Mouse (Mus musculus) hindbrain, postnatal 0 days (tissue): ENCODE measurements around the gene Fggy. TPM values are rescaled to one million over a fixed set of nuclear protein-coding genes. Genes with fewer than 3 reads are reported as not detected.

Source experiments
- ATAC-seq: fragments of 200-750 bp; cut with Nextera tagmentation; 2 replicates; pipeline ENCODE4 v1.8.0; 2017; ENCODE audit warnings: mild to moderate bottlenecking, moderate TSS enrichment, moderate library complexity
- DNase-seq: peaks from one replicate; pipeline ENCODE4 v3.0.0-alpha.2; 2015; ENCODE audit warnings: low spot score
- H3K27ac ChIP-seq: fragments of 300-500 bp; sonication (generic); 2 replicates; pipeline ENCODE4 v1.5.1; 2014; ENCODE audit warnings: mild to moderate bottlenecking
- H3K27me3 ChIP-seq: fragments of 300-500 bp; sonication (generic); 2 replicates; pipeline ENCODE4 v1.6.1; 2014; ENCODE audit warnings: low read length, mixed read lengths; ENCODE audit not compliant: insufficient read depth
- H3K36me3 ChIP-seq: fragments of 300-500 bp; sonication (generic); 2 replicates; pipeline ENCODE4 v1.6.1; 2014; ENCODE audit warnings: low read length, mixed read lengths; ENCODE audit not compliant: insufficient read depth
- H3K4me1 ChIP-seq: fragments of 300-500 bp; sonication (generic); 2 replicates; pipeline ENCODE4 v1.6.1; 2014; ENCODE audit warnings: antibody characterized with exemption, low read length, mixed read lengths; ENCODE audit not compliant: insufficient read depth
- H3K4me2 ChIP-seq: fragments of 300-500 bp; sonication (generic); 2 replicates; pipeline ENCODE4 v1.6.1; 2014; ENCODE audit warnings: low read depth, mild to moderate bottlenecking, low read length, moderate library complexity, mixed read lengths
- H3K4me3 ChIP-seq: fragments of 300-500 bp; sonication (generic); 2 replicates; pipeline ENCODE4 v1.5.1; 2014; ENCODE audit warnings: low read length
- H3K9ac ChIP-seq: fragments of 300-500 bp; sonication (generic); replicated peaks from 2 replicates; pipeline ENCODE4 v1.6.1; 2014; ENCODE audit warnings: mild to moderate bottlenecking, low read length, moderate library complexity, mixed read lengths
- H3K9me3 ChIP-seq: fragments of 300-500 bp; sonication (generic); 2 replicates; pipeline ENCODE4 v1.6.1; 2016; ENCODE audit warnings: low read length, mixed read lengths
- CTCF ChIP-seq: IDR thresholded peaks from 2 replicates; pipeline ENCODE4 v1.5.1; 2016; ENCODE audit warnings: antibody characterized with exemption, control low read depth, low read depth
- WGBS: fragments of 180-500 bp; shearing (Covaris S2); extraction: QIAGEN DNeasy Blood & Tissue Kit; methylation state at CpG from one replicate; pipeline ENCODE4 v1.1.7; 2014; 5-methylcytosine and 5-hydroxymethylcytosine counted together
- polyA plus RNA-seq: library from polyadenylated mRNA; unstranded; fragments of >200 nt; fragmentation: Nextera tagmentation; extraction: Ambion mirVana; gene quantifications from 2 replicates; pipeline ENCODE4 v1.2.1, GENCODE M21; 2015
- total RNA-seq: library from RNA; depleted of rRNA; stranded (reverse); fragments of >200 nt; gene quantifications from 2 replicates; pipeline ENCODE4 v1.2.3, GENCODE M21; 2014

Gene Fggy
- total and polyA plus RNA-seq, 2 experiments from 2014 or later: 7.0 to 7.1 TPM

DNA sequence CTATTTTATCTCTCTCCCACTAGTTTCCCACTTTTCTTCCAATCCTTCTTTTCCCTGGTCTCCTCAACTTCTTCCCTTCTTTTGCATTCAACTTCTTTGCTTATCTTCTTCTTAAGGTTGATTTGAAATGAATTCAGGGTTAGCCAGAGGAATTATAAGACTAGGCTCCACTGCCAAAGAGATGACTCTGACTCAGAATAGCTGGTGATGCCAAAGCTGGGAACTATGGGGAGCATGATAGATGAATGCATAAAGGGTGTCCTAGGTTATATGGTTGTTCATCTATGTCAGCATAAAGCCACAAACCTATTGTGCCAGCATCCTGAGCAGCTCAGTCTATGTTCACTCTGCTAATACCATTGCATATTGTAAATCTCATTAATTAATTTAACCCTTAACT lies 348.8 kb downstream of the Fggy start:
- no peak for DNase-seq
- Histone ChIP-seq H3K27ac (no peak overlapping the region), H3K4me3 (no peak overlapping the region), H3K4me2 (no peak overlapping the region), H3K9me3 (no peaks in the 10 kb centered on the region), H3K4me1 (no peaks in the 10 kb centered on the region), H3K9ac (no peak overlapping the region), H3K36me3 (no peaks in the 10 kb centered on the region), H3K27me3 (no peaks in the 10 kb centered on the region)
- TF ChIP-seq CTCF: no peak
- ATAC-seq: no peak

DNA sequence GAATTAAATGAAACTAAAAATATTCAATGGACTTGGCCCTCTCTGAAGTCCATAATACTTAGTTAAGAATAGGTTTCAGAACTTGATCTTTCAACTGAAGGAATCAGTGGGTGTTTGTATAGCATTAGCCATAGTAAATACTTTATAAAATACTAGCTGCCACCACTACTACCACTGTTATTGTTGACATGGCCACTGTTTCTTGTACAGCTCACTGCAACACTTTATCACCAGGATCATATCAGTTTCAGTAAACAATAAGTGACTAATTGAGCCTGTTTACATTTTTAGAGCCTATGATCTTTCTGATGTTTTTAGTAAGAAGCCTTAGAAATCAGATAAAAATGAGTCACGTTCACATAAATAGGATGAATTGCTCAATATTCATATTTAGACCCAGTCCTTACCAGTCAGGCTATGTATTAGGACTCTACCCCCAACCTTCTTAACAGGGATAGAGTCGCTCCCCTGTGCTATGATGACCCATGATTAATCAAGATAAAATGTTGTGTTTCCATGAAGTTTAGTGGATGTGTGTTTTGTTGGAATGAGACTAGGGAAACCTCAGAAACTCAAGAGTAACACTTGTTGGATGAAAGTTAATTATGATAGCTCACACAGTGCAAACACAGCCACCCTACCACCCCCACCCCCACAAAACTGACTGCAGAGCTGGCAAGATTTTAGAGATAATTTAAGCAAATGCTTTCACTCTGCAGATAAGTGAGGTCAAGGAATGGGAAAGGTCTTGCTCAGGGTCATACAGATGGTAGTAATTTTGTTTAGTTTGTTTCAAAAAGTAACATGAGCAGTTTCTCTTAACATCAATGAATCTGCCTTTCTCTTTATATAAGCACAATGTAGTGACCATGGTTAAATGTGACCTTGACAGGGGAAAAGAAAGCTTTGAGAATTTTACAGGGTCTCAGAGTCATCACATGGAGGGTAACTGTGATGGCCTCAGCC lies 352.7 kb downstream of the Fggy start:
- Histone ChIP-seq H3K4me3 (no peak overlapping the region), H3K9me3 (no peaks in the 10 kb centered on the region), H3K4me1 (no peaks in the 10 kb centered on the region), H3K4me2 (no peak overlapping the region), H3K9ac (no peak overlapping the region), H3K27me3 (no peaks in the 10 kb centered on the region), H3K27ac (no peak overlapping the region), H3K36me3 (no peaks in the 10 kb centered on the region)
- ATAC-seq (no peak), DNase-seq (no peak)
- WGBS: 92% methylated on average over 2 of the region's 2 CpGs
- no peak for TF ChIP-seq CTCF

DNA sequence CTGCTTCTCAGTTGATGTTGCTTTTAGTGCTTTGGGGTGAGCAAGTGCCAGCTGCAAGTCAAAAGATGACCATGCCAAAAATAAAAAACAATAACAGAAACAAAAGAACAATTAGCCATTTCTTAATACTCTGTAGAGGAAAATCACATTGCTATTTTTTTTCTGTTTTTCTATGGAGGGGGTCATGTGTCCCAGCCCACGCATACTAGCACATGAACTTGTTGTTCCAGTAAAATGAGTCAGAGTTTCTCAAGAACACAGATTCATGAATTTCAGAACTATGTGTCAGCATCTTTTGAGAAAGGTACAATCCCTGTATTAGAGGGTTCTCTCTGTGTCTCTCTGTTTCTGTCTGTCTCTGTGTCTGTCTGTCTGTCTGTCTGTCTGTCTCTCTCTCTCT lies 355.7 kb downstream of the Fggy start:
- TF ChIP-seq CTCF: no peak
- no peak for DNase-seq
- Histone ChIP-seq H3K36me3 (no peaks in the 10 kb centered on the region), H3K9me3 (no peaks in the 10 kb centered on the region), H3K27ac (no peak overlapping the region), H3K4me1 (no peaks in the 10 kb centered on the region), H3K9ac (no peak overlapping the region), H3K4me3 (no peak overlapping the region), H3K27me3 (no peaks in the 10 kb centered on the region), H3K4me2 (no peak overlapping the region)
- 76% methylated on average over 1 of the region's 1 CpGs for WGBS
- no peak for ATAC-seq

DNA sequence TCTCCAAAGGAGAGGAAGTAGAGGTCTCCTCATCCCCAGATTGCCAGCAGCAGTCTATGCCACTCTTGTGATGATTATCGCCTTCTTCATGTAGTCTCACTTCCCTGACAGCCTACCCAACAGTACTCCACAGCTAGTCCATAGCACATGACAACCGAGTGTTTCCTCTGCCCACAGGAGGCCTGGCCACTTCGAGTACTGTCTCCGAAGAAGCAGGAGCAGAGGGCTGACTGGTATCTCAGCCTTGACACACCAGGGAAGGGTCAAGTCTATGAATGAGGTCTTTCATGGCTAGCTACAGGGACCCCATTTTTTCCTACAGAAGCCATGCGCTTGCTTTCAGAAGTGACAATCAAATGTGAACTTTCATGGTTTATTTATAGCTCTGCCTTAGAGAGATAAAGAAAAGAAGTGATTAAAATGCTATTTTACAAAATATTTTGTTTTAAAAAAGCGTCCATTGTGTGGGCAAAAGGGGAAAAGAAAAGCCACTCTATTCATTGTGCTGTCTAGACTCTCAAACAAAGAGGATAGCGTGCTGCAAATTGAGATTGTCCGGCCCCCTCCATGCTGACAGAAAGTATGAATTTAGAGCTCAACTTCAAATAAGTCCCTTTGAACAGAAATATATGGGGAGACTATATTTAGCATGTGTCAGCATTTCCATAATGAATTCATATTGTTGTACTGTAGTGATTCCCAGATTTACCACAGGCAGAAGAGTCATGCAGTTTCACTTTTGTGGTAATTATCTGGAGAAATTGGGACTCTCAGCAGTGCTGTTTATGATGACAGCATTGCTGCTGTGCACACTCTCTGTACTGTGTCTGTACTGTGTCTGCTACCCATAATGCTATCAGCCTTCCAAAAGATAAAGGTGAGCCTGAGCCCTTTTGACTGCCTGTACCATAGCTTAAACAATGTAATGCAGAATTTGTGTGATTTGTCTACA lies 358.6 kb downstream of the Fggy start:
- Histone ChIP-seq H3K9me3 (no peaks in the 10 kb centered on the region), H3K27me3 (no peaks in the 10 kb centered on the region), H3K4me2 (no peak overlapping the region), H3K4me1 (no peaks in the 10 kb centered on the region), H3K9ac (no peak overlapping the region), H3K4me3 (no peak overlapping the region), H3K27ac (no peak overlapping the region), H3K36me3 (no peaks in the 10 kb centered on the region)
- peak; percentile 68 for ATAC-seq
- DNase-seq: no peak
- WGBS: 32% methylated on average over 8 of the region's 8 CpGs
- TF ChIP-seq CTCF: no peak

DNA sequence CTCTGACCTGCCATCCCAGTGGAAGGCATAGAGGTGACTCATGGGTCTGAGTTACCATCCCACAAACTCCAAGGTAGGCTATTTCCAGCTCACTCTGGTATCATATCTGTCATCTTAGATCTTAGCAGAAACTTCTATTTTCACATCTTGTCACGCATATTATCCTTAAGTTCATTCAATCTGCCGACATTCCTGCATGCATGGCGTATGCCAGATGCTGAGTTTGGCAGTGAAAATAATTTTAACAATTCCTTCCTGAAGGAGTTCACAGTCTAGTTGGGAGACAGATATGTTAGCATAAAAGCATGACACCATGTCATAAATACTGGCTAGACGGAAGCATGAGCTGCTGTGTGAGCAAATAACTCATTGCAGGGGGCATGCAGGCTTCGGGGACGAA lies 360.4 kb downstream of the Fggy start:
- no peak for ATAC-seq

DNA sequence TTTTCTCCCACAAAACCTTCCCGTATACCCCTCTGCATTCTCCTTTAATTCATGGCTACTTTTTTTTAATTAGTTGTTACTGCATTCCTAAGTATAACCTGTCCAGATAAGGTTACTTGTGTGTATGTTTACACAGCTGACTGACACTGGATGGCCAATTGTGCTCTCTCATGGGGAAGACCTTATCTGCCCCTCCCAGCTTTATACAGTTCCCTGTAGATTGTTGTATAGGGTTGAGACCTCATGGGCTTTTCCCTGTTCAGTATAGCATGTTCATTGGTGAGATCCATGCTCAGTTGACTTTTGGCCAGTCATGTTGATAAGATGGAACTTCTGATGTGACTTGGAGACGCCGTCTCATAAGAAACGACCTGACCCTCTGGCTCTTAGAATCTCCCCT lies 363.1 kb downstream of the Fggy start:
- no peak overlapping the region for H3K4me3 ChIP-seq
- no peak for ATAC-seq
- WGBS: 93% methylated on average over 4 of the region's 4 CpGs
- H3K9me3 ChIP-seq: no peaks in the 10 kb centered on the region
- H3K27ac ChIP-seq: no peak overlapping the region
- H3K4me1 ChIP-seq: no peaks in the 10 kb centered on the region
- no peak overlapping the region for H3K4me2 ChIP-seq
- DNase-seq: no peak
- no peaks in the 10 kb centered on the region for H3K27me3 ChIP-seq
- H3K9ac ChIP-seq: no peak overlapping the region
- H3K36me3 ChIP-seq: no peaks in the 10 kb centered on the region
- no peak for TF ChIP-seq CTCF

More for the DNA sequence above, 360.4 kb downstream of the Fggy start:
- Histone ChIP-seq H3K27ac (no peak overlapping the region), H3K36me3 (no peaks in the 10 kb centered on the region), H3K9ac (no peak overlapping the region), H3K4me3 (no peak overlapping the region), H3K9me3 (no peaks in the 10 kb centered on the region), H3K4me1 (no peaks in the 10 kb centered on the region), H3K4me2 (no peak overlapping the region), H3K27me3 (no peaks in the 10 kb centered on the region)
- no peak for DNase-seq
- WGBS: 58% methylated on average over 6 of the region's 6 CpGs
- no peak for TF ChIP-seq CTCF
